Mouse (Mus musculus): ENCODE measurements around the gene Gfi1b. TPM values are rescaled to one million over a fixed set of nuclear protein-coding genes. Genes with fewer than 3 reads are reported as not detected.

Gfi1b gene
- polyA plus RNA-seq, 1 experiment from 2014 or later = 0.13 TPM

DNA sequence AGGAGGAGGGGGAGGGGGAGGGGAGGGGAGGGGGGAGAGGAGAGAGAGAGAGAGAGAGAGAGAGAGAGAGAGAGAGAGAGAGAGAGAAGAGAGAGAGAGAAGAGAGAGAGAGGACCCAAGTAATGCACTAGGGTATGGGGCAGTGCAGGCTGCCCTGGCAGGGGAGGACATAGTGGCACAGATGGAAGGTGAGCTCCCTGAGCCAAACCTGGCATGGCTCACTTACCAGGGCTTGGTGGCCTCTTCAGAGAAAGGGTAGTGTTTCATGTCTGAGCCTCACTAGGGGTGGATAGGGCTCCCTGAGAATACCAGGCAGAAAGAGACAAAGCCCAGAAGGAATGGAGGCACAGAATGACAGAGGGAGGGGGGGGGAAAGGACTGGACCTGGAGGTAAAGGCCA is 58.0 kb downstream of the Gfi1b start:
- H3K4me2 ChIP-seq (ENCODE audit: low read depth, low read length) = no peak overlapping the region
- H3K36me3 ChIP-seq (ENCODE audit: control insufficient read depth, insufficient read depth, low read length) = peaks cover 37% of the 10 kb centered on the region
- no peaks in the 10 kb centered on the region for H3K9me3 ChIP-seq (ENCODE audit: control insufficient read depth, low read length)
- no peak overlapping the region for H3K27ac ChIP-seq (replicated peaks; ENCODE audit: low read depth, low read length)
- H3K9ac ChIP-seq (ENCODE audit: low read depth, low read length) = no peak overlapping the region
- H3K4me1 ChIP-seq (ENCODE audit: control insufficient read depth, insufficient read depth, low read length) = no peaks in the 10 kb centered on the region
- no peak overlapping the region for H3K4me3 ChIP-seq (ENCODE audit: low read depth, low read length)
- DNase-seq (ENCODE audit: low spot score) (no peak), ATAC-seq (ENCODE audit: low read depth) (no peak)
- H3K27me3 ChIP-seq (replicated peaks; ENCODE audit: control insufficient read depth, insufficient read depth, low read length) = no peaks in the 10 kb centered on the region

DNA sequence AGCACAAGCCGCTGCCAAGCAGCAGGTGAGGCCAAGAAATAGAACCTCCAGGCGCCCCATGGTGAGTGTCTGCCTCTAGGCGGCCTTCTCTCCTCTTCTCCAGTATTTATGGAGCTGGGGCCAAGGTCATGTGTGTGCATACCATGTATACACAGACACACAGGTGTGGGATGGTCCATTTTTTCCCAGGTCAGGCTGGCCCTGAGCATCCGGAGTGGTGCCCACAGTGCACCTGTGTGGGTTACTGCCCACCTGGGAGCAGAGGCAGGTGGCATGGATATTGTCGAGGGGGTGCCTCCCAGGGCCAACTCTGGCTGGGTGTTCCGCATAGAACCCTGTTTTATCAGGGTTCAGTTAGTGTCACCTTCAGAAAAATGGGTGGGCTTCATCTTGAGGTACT is 58.5 kb downstream of the Gfi1b start, which contains the start of gene Cel:
Gene Cel, minus strand, starts transcription at position 101 of the 400 bp plus-strand sequence.
- Histone ChIP-seq H3K4me1 (ENCODE audit: control insufficient read depth, insufficient read depth, low read length) (no peaks in the 10 kb centered on the region), H3K9ac (ENCODE audit: low read depth, low read length) (no peak within 1 kb of the TSS), H3K4me3 (ENCODE audit: low read depth, low read length) (no peak within 1 kb of the TSS), H3K9me3 (ENCODE audit: control insufficient read depth, low read length) (no peaks in the 10 kb centered on the region), H3K27me3 (replicated peaks; ENCODE audit: control insufficient read depth, insufficient read depth, low read length) (no peaks in the 10 kb centered on the region), H3K4me2 (ENCODE audit: low read depth, low read length) (no peak within 1 kb of the TSS), H3K27ac (replicated peaks; ENCODE audit: low read depth, low read length) (no peak within 1 kb of the TSS), H3K36me3 (ENCODE audit: control insufficient read depth, insufficient read depth, low read length) (peaks cover 33% of the 10 kb centered on the region)
- DNase-seq (ENCODE audit: low spot score) = no peak
- ATAC-seq (ENCODE audit: low read depth) = no peak
- WGBS = 64% methylated on average over 6 of the region's 6 CpGs

Small RNAs within 50 kb of the gene (microRNA-seq; reads per million reads assigned to microRNA genes)
- not detected for gene Gm22824 (ENCODE audit: borderline number of aligned reads)

Other genes starting within 250 kb of the Gfi1b start
- 3.8 and 4.9 TPM in 2 replicates for gene Ppp1r26, start 175.2 kb downstream of the Gfi1b start, polyA plus RNA-seq (2014; fragmentation: Nextera tagmentation; extraction: Ambion mirVana)
- 1.7 and 5.9 TPM in 2 replicates for gene 1700007K13Rik, start 155.7 kb downstream of the Gfi1b start, polyA plus RNA-seq (2014; fragmentation: Nextera tagmentation; extraction: Ambion mirVana)
- 50.5 and 55.5 TPM in 2 replicates for gene Mrps2, start 153.9 kb downstream of the Gfi1b start, polyA plus RNA-seq (2014; fragmentation: Nextera tagmentation; extraction: Ambion mirVana)
- 1.3 and 1.7 TPM in 2 replicates for gene Gbgt1, start 125.1 kb downstream of the Gfi1b start, polyA plus RNA-seq (2014; fragmentation: Nextera tagmentation; extraction: Ambion mirVana)
- 2.7 TPM in 1 of 2 replicates, not detected in the other for gene Gm10134, start 115.9 kb downstream of the Gfi1b start, polyA plus RNA-seq (2014; fragmentation: Nextera tagmentation; extraction: Ambion mirVana)
- gene Ralgds, start 108.9 kb downstream of the Gfi1b start, polyA plus RNA-seq (2014; fragmentation: Nextera tagmentation; extraction: Ambion mirVana) = 59.3 and 67.5 TPM in 2 replicates
- not detected in 2 replicates for gene Cel, start 58.6 kb downstream of the Gfi1b start, polyA plus RNA-seq (2014; fragmentation: Nextera tagmentation; extraction: Ambion mirVana)
- 23.7 and 27.9 TPM in 2 replicates for gene Gtf3c5, start 38.2 kb downstream of the Gfi1b start, polyA plus RNA-seq (2014; fragmentation: Nextera tagmentation; extraction: Ambion mirVana)
- 15.3 and 16.0 TPM in 2 replicates for gene Tsc1, start 19.2 kb upstream of the Gfi1b start, polyA plus RNA-seq (2014; fragmentation: Nextera tagmentation; extraction: Ambion mirVana)
- 3.2 and 4.4 TPM in 2 replicates for gene Spaca9, start 77.7 kb upstream of the Gfi1b start, polyA plus RNA-seq (2014; fragmentation: Nextera tagmentation; extraction: Ambion mirVana)
- 1.2 and 2.0 TPM in 2 replicates for gene Ak8, start 78.2 kb upstream of the Gfi1b start, polyA plus RNA-seq (2014; fragmentation: Nextera tagmentation; extraction: Ambion mirVana)
- gene Gtf3c4, start 218.4 kb upstream of the Gfi1b start, polyA plus RNA-seq (2014; fragmentation: Nextera tagmentation; extraction: Ambion mirVana) = 20.5 and 20.6 TPM in 2 replicates
- 12.7 and 13.3 TPM in 2 replicates for gene Ddx31, start 218.4 kb upstream of the Gfi1b start, polyA plus RNA-seq (2014; fragmentation: Nextera tagmentation; extraction: Ambion mirVana)